Mouse (Mus musculus) cortical plate, adult 2 months (tissue): ENCODE results near the gene Phf19.

Experiments
- CTCF ChIP-seq: fragments of 200-500 bp; IDR thresholded peaks from 2 replicates; pipeline ENCODE4 v1.5.1; 2011; ENCODE audit warnings: mild to moderate bottlenecking, control low read depth, low read length; ENCODE audit not compliant: insufficient read depth; ENCODE audit errors: extremely low read depth
- POLR2A ChIP-seq: fragments of 200-500 bp; IDR thresholded peaks from 2 replicates; pipeline ENCODE4 v1.6.1; 2011; ENCODE audit warnings: mild to moderate bottlenecking, low read length, control low read depth; ENCODE audit not compliant: insufficient read depth; ENCODE audit errors: extremely low read depth

DNA sequence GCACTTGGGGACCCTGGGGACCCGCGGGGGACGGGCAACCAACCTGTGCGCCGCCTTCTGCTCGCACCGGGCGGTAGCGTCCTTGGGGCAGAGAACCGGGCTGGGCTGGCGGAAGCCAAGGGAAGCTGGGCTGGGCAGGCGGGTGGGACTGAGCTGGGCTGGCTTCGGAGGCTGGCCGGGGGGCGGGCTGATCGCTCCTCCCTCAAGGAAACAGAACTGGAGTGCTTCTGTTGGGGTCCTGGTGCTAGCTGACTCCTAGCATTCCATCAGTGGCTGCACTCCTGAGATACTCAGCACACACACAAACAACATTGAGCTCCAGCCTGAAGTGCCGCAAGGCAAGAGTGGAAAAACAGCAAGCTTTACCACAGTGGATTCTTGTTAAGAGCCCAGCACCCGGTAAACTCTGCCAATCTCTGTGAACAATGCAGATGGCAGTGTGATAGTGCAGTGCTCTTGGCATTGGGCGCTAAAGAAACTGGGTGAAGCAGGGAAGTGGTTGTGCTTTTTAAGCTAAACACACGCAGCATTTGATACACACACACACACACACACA lies 47.7 kb upstream of the Phf19 start, which contains the start of gene Traf1:
- TF ChIP-seq CTCF, result no peak
- TF ChIP-seq POLR2A, result no peak
